Comparison of ENCODE assay signal across 27 mouse cellular contexts in genomic region chr7:135775832-135776433, GRCm38 (mm10). TPM values are rescaled to one million over a fixed set of nuclear protein-coding genes. Genes with fewer than 3 reads are reported as not detected.
DNase-seq lines count a peak whose midpoint lies in the region; ATAC-seq lines count a peak whose summit lies in the region.
"Had no signal": no experiment of that assay in that cellular context is flagged by ENCODE, and none has a peak within 500 bp of the region (broad histone marks: within the 10 kb centered on the region; RNA-seq: fewer than 3 reads in every experiment).

No protein-coding gene starts in this region.

- no peak overlapping the region for H3K9ac ChIP-seq in embryonic facial prominence, embryonic 11.5 days (replicated peaks; ENCODE audit: low read length)
- H3K9ac ChIP-seq: forebrain, embryonic 12.5 days; heart, embryonic 12.5 days; hindbrain, embryonic 13.5 days; liver, embryonic 14.5 days; midbrain, embryonic 12.5 days; neural tube, embryonic 12.5 days had no signal

- no peaks in the 10 kb centered on the region for H3K9me3 ChIP-seq in embryonic facial prominence, embryonic 11.5 days (replicated peaks; ENCODE audit: control insufficient read depth, low read length)
- H3K9me3 ChIP-seq: forebrain, embryonic 12.5 days; heart, embryonic 12.5 days; hindbrain, embryonic 13.5 days; midbrain, embryonic 12.5 days; neural tube, embryonic 12.5 days had no signal

- H3K36me3 ChIP-seq in embryonic facial prominence, embryonic 11.5 days (replicated peaks; ENCODE audit: control insufficient read depth, insufficient read depth, low read depth, low read length), result no peaks in the 10 kb centered on the region
- H3K36me3 ChIP-seq: forebrain, embryonic 12.5 days; heart, embryonic 12.5 days; hindbrain, embryonic 13.5 days; midbrain, embryonic 12.5 days; neural tube, embryonic 12.5 days had no signal

- no peaks in the 10 kb centered on the region for H3K27me3 ChIP-seq in embryonic facial prominence, embryonic 11.5 days (ENCODE audit: control insufficient read depth, insufficient read depth, low read length)
- H3K27me3 ChIP-seq: hindbrain, embryonic 13.5 days; midbrain, embryonic 12.5 days; neural tube, embryonic 12.5 days had no signal

- no peak overlapping the region for H3K4me2 ChIP-seq in embryonic facial prominence, embryonic 11.5 days (ENCODE audit: low read depth, low read length)
- H3K4me2 ChIP-seq: forebrain, embryonic 12.5 days; heart, embryonic 12.5 days; hindbrain, embryonic 13.5 days; midbrain, embryonic 12.5 days; neural tube, embryonic 12.5 days had no signal

- peak; percentile 66; the same call in 1 of the 2 replicates for ATAC-seq in embryonic facial prominence, embryonic 11.5 days (replicated peaks; ENCODE audit: insufficient number of reproducible peaks, low FRiP score, low TSS enrichment, low read depth)
- ATAC-seq in granulocyte monocyte progenitor cell, adult 5-6 weeks (replicated peaks; ENCODE audit: poor library complexity, severe bottlenecking), result peak; percentile 81
- ATAC-seq in megakaryocyte progenitor cell, adult 5-6 weeks (replicated peaks; ENCODE audit: poor library complexity), result peak; percentile 73
- ATAC-seq in erythroblast, adult 5-6 weeks (replicated peaks; ENCODE audit: low FRiP score, poor library complexity, severe bottlenecking), result no peak
- ATAC-seq: CD4-positive, CD25-positive, alpha-beta regulatory T cell, adult 4 months had no signal

- H3K4me3 ChIP-seq in embryonic facial prominence, embryonic 11.5 days (ENCODE audit: low read depth, low read length), result no peak overlapping the region
- H3K4me3 ChIP-seq: erythroblast, embryonic 14.5 days; forebrain, embryonic 12.5 days; heart, embryonic 12.5 days; hindbrain, embryonic 13.5 days; midbrain, embryonic 12.5 days; myocyte; neural tube, embryonic 12.5 days had no signal

- DNase-seq in embryo, embryonic 10.5 days (ENCODE audit: low spot score), result peak; percentile 52
- DNase-seq in embryonic facial prominence, embryonic 11.5 days (ENCODE audit: low spot score), result peak; percentile 86
- DNase-seq in left cerebral cortex, adult 9 months (ENCODE audit: low spot score in 2 of 2), result no peak
- DNase-seq in heart, adult 8-10 months (ENCODE audit: low spot score), result no peak
- DNase-seq: adrenal gland, postnatal 36 days; cerebellum, adult 2 months; cerebellum, postnatal 14 days; gastrocnemius, postnatal 25 days; heart, adult 18-20 months; heart, postnatal 4 days; kidney, adult 11 months; liver; lung, adult 2 months; lung, postnatal 10 days; thymus, postnatal 4 days had no signal

- peak overlapping the region; percentile 70 for H3K27ac ChIP-seq in embryonic facial prominence, embryonic 11.5 days (replicated peaks; ENCODE audit: low read depth, low read length)
- H3K27ac ChIP-seq: forebrain, embryonic 12.5 days; hindbrain, embryonic 13.5 days; liver, embryonic 14.5 days; midbrain, embryonic 12.5 days; neural tube, embryonic 12.5 days had no signal

- WGBS in embryonic facial prominence, embryonic 11.5 days, result 41% methylated on average over 7 of the region's 7 CpGs

- H3K4me1 ChIP-seq in embryonic facial prominence, embryonic 11.5 days (ENCODE audit: control insufficient read depth, insufficient read depth, low read length), result no peaks in the 10 kb centered on the region
- H3K4me1 ChIP-seq: forebrain, embryonic 12.5 days; heart, embryonic 12.5 days; hindbrain, embryonic 13.5 days; midbrain, embryonic 12.5 days; neural tube, embryonic 12.5 days had no signal

RNA-seq across cellular contexts. Expression of gene Mki67, which starts 59.8 kb away (rescaled TPM):
- polyA plus RNA-seq in embryonic facial prominence, embryonic 11.5 days (2014; fragmentation: Nextera tagmentation; extraction: Ambion mirVana), result 60.4 and 65.6 TPM in 2 replicates
- total RNA-seq in granulocyte monocyte progenitor cell, adult 5-6 weeks (2014; fragmentation: Nextera tagmentation), result 154 and 199 TPM in 2 replicates
- 269 and 306 TPM in 2 replicates for total RNA-seq in granulocyte monocyte progenitor cell, adult 5-6 weeks (2017)
- 389 and 403 TPM in 2 replicates for total RNA-seq in megakaryocyte progenitor cell, adult 5-6 weeks (2015)
- total RNA-seq in megakaryocyte progenitor cell, adult 5-6 weeks (2017), result 247 and 299 TPM in 2 replicates
- total RNA-seq in erythroblast, adult 5-6 weeks (2015; ENCODE audit: low replicate concordance), result 808 and 979 TPM in 2 replicates
- 1,323 and 1,353 TPM in 2 replicates for total RNA-seq in erythroblast, adult 5-6 weeks (2017; ENCODE audit: low replicate concordance)
- 1 to 10 TPM in 1 of 4 experiments, under 1 TPM in 3; 0.41 to 2.4 (median 0.83) TPM for total RNA-seq in heart, adult 8-10 months (2022)

Comparison
In these comparisons a context has a peak if more than half of its experiments do, and no peak if none do; other contexts are left out.
1. DNase-seq: peak in embryo, embryonic 10.5 days (single experiment) and embryonic facial prominence, embryonic 11.5 days (single experiment); none in left cerebral cortex, adult 9 months (0 of 2) and heart, adult 8-10 months (single experiment).
2. RNA of gene Mki67, which starts 59.8 kb away (total RNA-seq): 808 to 1,353 TPM in erythroblast, adult 5-6 weeks, 247 to 403 TPM in megakaryocyte progenitor cell, adult 5-6 weeks and 154 to 306 TPM in granulocyte monocyte progenitor cell, adult 5-6 weeks; 0.41 to 2.4 TPM in heart, adult 8-10 months; every median in the first group is over 10 times any median in the second.